Mouse (Mus musculus) adrenal gland (tissue): Measurements from ENCODE around the gene Myh6.

Source experiments
- intact Hi-C: fragments of 180-260 bp; cut with DNase I; formaldehyde crosslinking; loops from one replicate; pipeline ENCODE4 v1.15.1; 2025

The Myh6 gene

GRCm38 (mm10) chr14:54937361-54938182, 29.2 kb downstream of the Myh6 start:
- intact Hi-C loops = loop anchor here (2.0 kb wide), 1 partner anchor 95 kb away; no protein-coding TSS in a partner anchor

GRCm38 (mm10) chr14:54936831-54937160, 29.9 kb downstream of the Myh6 start:
- intact Hi-C loops = no loop called here

- intact Hi-C loops = no loop called here
These were observed 30.6 kb downstream of the Myh6 start, which contains the start of gene Cmtm5 for GRCm38 (mm10) chr14:54935904-54936830. Gene Cmtm5, plus strand, starts transcription at chr14:54936261.

GRCm38 (mm10) chr14:54932645-54933150, 34.0 kb downstream of the Myh6 start, which contains the start of gene Il25:
Gene Il25, plus strand, starts transcription at chr14:54932695.
- intact Hi-C loops = no loop called here

GRCm38 (mm10) chr14:54930431-54930830, 36.3 kb downstream of the Myh6 start:
- intact Hi-C loops = no loop called here

- intact Hi-C loops = no loop called here
These were observed 36.9 kb downstream of the Myh6 start for GRCm38 (mm10) chr14:54929801-54930200.

GRCm38 (mm10) chr14:54927296-54927695, 39.4 kb downstream of the Myh6 start:
- intact Hi-C loops = no loop called here

GRCm38 (mm10) chr14:54926401-54927158, 40.1 kb downstream of the Myh6 start:
- intact Hi-C loops = no loop called here

GRCm38 (mm10) chr14:54925349-54926342, 41.1 kb downstream of the Myh6 start, which contains the start of gene Efs:
Gene Efs, minus strand, starts transcription at chr14:54926126.
- intact Hi-C loops = no loop called here

- intact Hi-C loops = no loop called here
These were observed 41.9 kb downstream of the Myh6 start for GRCm38 (mm10) chr14:54924641-54925348.

GRCm38 (mm10) chr14:54920076-54920685, 46.5 kb downstream of the Myh6 start:
- intact Hi-C loops = no loop called here

GRCm38 (mm10) chr14:54913343-54913742, 53.4 kb downstream of the Myh6 start:
- intact Hi-C loops = no loop called here

- intact Hi-C loops = no loop called here
These were observed 53.8 kb downstream of the Myh6 start, which contains the start of gene Slc22a17 for GRCm38 (mm10) chr14:54912886-54913285. Gene Slc22a17, minus strand, starts transcription at chr14:54913132.

- intact Hi-C loops = no loop called here
These were observed 54.4 kb downstream of the Myh6 start for GRCm38 (mm10) chr14:54912109-54912850.

- intact Hi-C loops = no loop called here
These were observed 58.0 kb downstream of the Myh6 start for GRCm38 (mm10) chr14:54908682-54909081.

GRCm38 (mm10) chr14:54903641-54904040, 63.1 kb downstream of the Myh6 start:
- intact Hi-C loops = no loop called here

- intact Hi-C loops = loop anchor here (2.0 kb wide), 1 partner anchor 40 kb away; no protein-coding TSS in a partner anchor
These were observed 66.3 kb downstream of the Myh6 start for GRCm38 (mm10) chr14:54900383-54900782.

GRCm38 (mm10) chr14:54897445-54897844, 69.3 kb downstream of the Myh6 start:
- intact Hi-C loops = loop anchor here (10.0 kb wide), 1 partner anchor 197 kb away; the partner anchor contains the start of genes Thtpa and Zfhx2
